Mouse (Mus musculus) stomach, postnatal 0 days (tissue): ENCODE results near the gene Pdik1l.

ENCODE experiments used
- CTCF ChIP-seq: IDR thresholded peaks from 2 replicates; pipeline ENCODE4 v1.5.1; 2016; ENCODE audit warnings: antibody characterized with exemption, low read depth, mild to moderate bottlenecking, moderate library complexity
- EP300 ChIP-seq: optimal IDR thresholded peaks from 2 replicates; pipeline ENCODE3; 2016; ENCODE audit warnings: antibody characterized with exemption

DNA sequence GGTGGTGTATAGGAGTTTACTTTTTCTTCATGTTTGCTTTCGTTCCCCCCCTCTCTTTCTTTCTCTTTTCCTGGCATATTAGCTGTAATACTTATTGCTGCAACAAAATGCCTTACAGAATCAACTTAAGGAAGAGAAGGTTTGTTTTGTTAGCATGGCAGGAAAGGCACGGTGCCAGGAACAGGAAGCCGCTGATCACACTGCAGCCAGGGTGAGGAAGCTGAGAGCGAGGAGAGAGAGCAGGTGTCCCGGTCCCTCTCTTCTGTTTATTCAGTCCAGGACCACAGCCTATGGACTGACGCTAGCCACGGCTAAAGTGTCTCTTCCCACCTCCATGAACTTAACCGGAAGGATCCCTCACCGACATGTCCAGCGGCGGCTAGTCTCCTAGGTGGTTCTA is 29.3 kb downstream of the Pdik1l start:
- TF ChIP-seq CTCF = no peak
- TF ChIP-seq EP300 = no peak
